ENCODE assay signal across 8 mouse cellular contexts in genomic region chr3:103129367-103130159, GRCm38 (mm10). TPM values are rescaled to one million over a fixed set of nuclear protein-coding genes. Genes with fewer than 3 reads are reported as not detected.
DNase-seq lines count a peak whose midpoint lies in the region; ATAC-seq and TF ChIP-seq lines count a peak whose summit lies in the region.

No protein-coding gene starts in this region.

- no peak for TF ChIP-seq CTCF in hindbrain, postnatal 0 days (IDR thresholded peaks at IDR 0.05; ENCODE audit: low read depth)
- no peak for TF ChIP-seq CTCF in G1E (IDR thresholded peaks at IDR 0.05; ENCODE audit: low read depth, low read length)
- TF ChIP-seq CTCF in cerebellum, adult 2 months (IDR thresholded peaks at IDR 0.05; ENCODE audit: borderline replicate concordance, insufficient read depth, low read depth, low read length) = no peak

- TF ChIP-seq POLR2A in cerebellum, adult 2 months (IDR thresholded peaks at IDR 0.05; ENCODE audit: borderline replicate concordance, insufficient read depth, low read length) = no peak

- no peak overlapping the region for H3K4me2 ChIP-seq in hindbrain, postnatal 0 days (ENCODE audit: low read depth, low read length)
- no peak overlapping the region for H3K4me2 ChIP-seq in embryonic facial prominence, embryonic 13.5 days
- peak overlapping the region; percentile 73 for H3K4me2 ChIP-seq in liver, embryonic 15.5 days

- no peak for DNase-seq in hindbrain, embryonic 10.5 days (ENCODE audit: low spot score)
- DNase-seq in hindbrain, postnatal 0 days (ENCODE audit: low spot score) = no peak
- DNase-seq in G1E (ENCODE audit: low spot score) = peak; percentile 42
- no peak for DNase-seq in cerebellum, adult 2 months
- no peak for DNase-seq in urinary bladder, postnatal 10 days (ENCODE audit: low spot score)
- DNase-seq in layer of hippocampus, adult 11-12 months (ENCODE audit: low spot score) = no peak

- H3K27ac ChIP-seq in hindbrain, embryonic 10.5 days = peak overlapping the region; percentile 29; the same call in 1 of the 2 replicates
- no peak overlapping the region for H3K27ac ChIP-seq in hindbrain, postnatal 0 days
- peak overlapping the region; percentile 14; the same call in 1 of the 2 replicates for H3K27ac ChIP-seq in embryonic facial prominence, embryonic 13.5 days
- H3K27ac ChIP-seq in liver, embryonic 15.5 days (replicated peaks) = peak overlapping the region; percentile 99
- H3K27ac ChIP-seq in cerebellum, adult 2 months (ENCODE audit: insufficient read depth, low read length) = no peak overlapping the region

- no peaks in the 10 kb centered on the region for H3K36me3 ChIP-seq in hindbrain, embryonic 10.5 days
- no peaks in the 10 kb centered on the region for H3K36me3 ChIP-seq in hindbrain, postnatal 0 days (ENCODE audit: insufficient read depth, low read length)
- peaks cover 14% of the 10 kb centered on the region for H3K36me3 ChIP-seq in G1E (replicated peaks)
- H3K36me3 ChIP-seq in embryonic facial prominence, embryonic 13.5 days = peaks cover 18% of the 10 kb centered on the region
- peaks cover 29% of the 10 kb centered on the region for H3K36me3 ChIP-seq in liver, embryonic 15.5 days (replicated peaks)

- H3K9me3 ChIP-seq in hindbrain, embryonic 10.5 days = no peaks in the 10 kb centered on the region
- no peaks in the 10 kb centered on the region for H3K9me3 ChIP-seq in hindbrain, postnatal 0 days (ENCODE audit: low read length)
- H3K9me3 ChIP-seq in G1E (replicated peaks) = no peaks in the 10 kb centered on the region
- H3K9me3 ChIP-seq in embryonic facial prominence, embryonic 13.5 days = no peaks in the 10 kb centered on the region
- 0 out of 2 replicates have a peak, but pooled peaks cover 2% of the 10 kb centered on the region for H3K9me3 ChIP-seq in liver, embryonic 15.5 days (replicated peaks)

- H3K4me1 ChIP-seq in hindbrain, embryonic 10.5 days (replicated peaks) = peaks cover 34% of the 10 kb centered on the region
- H3K4me1 ChIP-seq in hindbrain, postnatal 0 days (ENCODE audit: insufficient read depth, low read length) = no peaks in the 10 kb centered on the region; the same call in 1 of the 2 replicates
- peaks cover 29% of the 10 kb centered on the region for H3K4me1 ChIP-seq in G1E (ENCODE audit: insufficient read depth, low read depth, low read length)
- H3K4me1 ChIP-seq in embryonic facial prominence, embryonic 13.5 days = peaks cover 15% of the 10 kb centered on the region
- H3K4me1 ChIP-seq in liver, embryonic 15.5 days (replicated peaks) = peaks cover 59% of the 10 kb centered on the region
- H3K4me1 ChIP-seq in cerebellum, adult 2 months (ENCODE audit: control insufficient read depth, insufficient read depth, low read length) = no peaks in the 10 kb centered on the region

- no peaks in the 10 kb centered on the region for H3K27me3 ChIP-seq in hindbrain, embryonic 10.5 days (ENCODE audit: insufficient read depth, poor library complexity, severe bottlenecking)
- H3K27me3 ChIP-seq in hindbrain, postnatal 0 days (ENCODE audit: insufficient read depth, low read length) = no peaks in the 10 kb centered on the region
- H3K27me3 ChIP-seq in G1E (ENCODE audit: insufficient read depth, low read length) = no peaks in the 10 kb centered on the region
- H3K27me3 ChIP-seq in embryonic facial prominence, embryonic 13.5 days = no peaks in the 10 kb centered on the region
- no peaks in the 10 kb centered on the region for H3K27me3 ChIP-seq in liver, embryonic 15.5 days
- no peaks in the 10 kb centered on the region for H3K27me3 ChIP-seq in cerebellum, adult 2 months (ENCODE audit: control insufficient read depth, insufficient read depth, low read length)

- 81% methylated on average over 8 of the region's 8 CpGs for WGBS in hindbrain, embryonic 10.5 days
- 80% methylated on average over 8 of the region's 8 CpGs for WGBS in hindbrain, postnatal 0 days
- WGBS in embryonic facial prominence, embryonic 13.5 days = 80% methylated on average over 8 of the region's 8 CpGs
- 12% methylated on average over 8 of the region's 8 CpGs for WGBS in liver, embryonic 15.5 days (ENCODE audit: insufficient replicate concordance)
- WGBS in cerebellum, adult 2 months = 85% methylated on average over 8 of the region's 8 CpGs

- no peak for ATAC-seq in hindbrain, postnatal 0 days
- peak; percentile 87 for ATAC-seq in G1E (ENCODE audit: extremely low read depth, insufficient number of reproducible peaks, low FRiP score, poor library complexity, severe bottlenecking)
- no peak for ATAC-seq in embryonic facial prominence, embryonic 13.5 days (ENCODE audit: insufficient number of reproducible peaks, insufficient read depth, low FRiP score, low TSS enrichment, low read depth)
- ATAC-seq in liver, embryonic 15.5 days (ENCODE audit: insufficient read depth) = peak; percentile 93

- no peak overlapping the region for H3K4me3 ChIP-seq in hindbrain, embryonic 10.5 days
- no peak overlapping the region for H3K4me3 ChIP-seq in hindbrain, postnatal 0 days (ENCODE audit: low read length)
- H3K4me3 ChIP-seq in G1E (ENCODE audit: low read depth, low read length) = no peak overlapping the region
- no peak overlapping the region for H3K4me3 ChIP-seq in embryonic facial prominence, embryonic 13.5 days
- H3K4me3 ChIP-seq in liver, embryonic 15.5 days (replicated peaks) = peak overlapping the region; percentile 60
- H3K4me3 ChIP-seq in cerebellum, adult 2 months (replicated peaks; ENCODE audit: insufficient read depth, low read depth, low read length) = no peak overlapping the region

- H3K9ac ChIP-seq in hindbrain, postnatal 0 days (replicated peaks; ENCODE audit: low read length) = no peak overlapping the region
- H3K9ac ChIP-seq in embryonic facial prominence, embryonic 13.5 days = no peak overlapping the region
- peak overlapping the region; percentile 47 for H3K9ac ChIP-seq in liver, embryonic 15.5 days

RNA-seq across cellular contexts. Expression of gene Dennd2c, which starts 27.2 kb away (rescaled TPM):
- polyA plus RNA-seq in hindbrain, embryonic 10.5 days (2016; fragmentation: Nextera tagmentation; extraction: Ambion mirVana) = 1.7 and 2.3 TPM in 2 replicates
- 0.94 and 1.7 TPM in 2 replicates for total RNA-seq in hindbrain, postnatal 0 days (2014; rRNA removed)
- 0.73 and 0.79 TPM in 2 replicates for polyA plus RNA-seq in hindbrain, postnatal 0 days (2015; fragmentation: Nextera tagmentation; extraction: Ambion mirVana)
- total RNA-seq in G1E (2014; fragmentation: Nextera tagmentation) (6.0 and 14.1 TPM in 2 replicates), G1E (2017) (5.3 and 7.2 TPM in 2 replicates)
- 0.23 and 0.35 TPM in 2 replicates for polyA plus RNA-seq in G1E (2012)
- polyA plus RNA-seq in embryonic facial prominence, embryonic 13.5 days (2015; fragmentation: Nextera tagmentation; extraction: Ambion mirVana) = 11.9 and 12.8 TPM in 2 replicates
- polyA plus RNA-seq in liver, embryonic 15.5 days (2015; fragmentation: Nextera tagmentation; extraction: Ambion mirVana) = 7.8 and 8.9 TPM in 2 replicates
- 0.25 and 0.34 TPM in 2 replicates for polyA plus RNA-seq in cerebellum, adult 2 months (2012; rRNA removed)

RNA-seq across cellular contexts. Expression of gene Bcas2, which starts 41.9 kb away (rescaled TPM):
- 215 and 226 TPM in 2 replicates for polyA plus RNA-seq in hindbrain, embryonic 10.5 days (2016; fragmentation: Nextera tagmentation; extraction: Ambion mirVana)
- total RNA-seq in hindbrain, postnatal 0 days (2014; rRNA removed) = 54.6 and 60.7 TPM in 2 replicates
- polyA plus RNA-seq in hindbrain, postnatal 0 days (2015; fragmentation: Nextera tagmentation; extraction: Ambion mirVana) = 204 and 220 TPM in 2 replicates
- total RNA-seq in G1E (2014; fragmentation: Nextera tagmentation) = 132 and 147 TPM in 2 replicates
- total RNA-seq in G1E (2017) = 247 and 292 TPM in 2 replicates
- 110 and 113 TPM in 2 replicates for polyA plus RNA-seq in G1E (2012)
- polyA plus RNA-seq in embryonic facial prominence, embryonic 13.5 days (2015; fragmentation: Nextera tagmentation; extraction: Ambion mirVana) = 231 and 257 TPM in 2 replicates
- polyA plus RNA-seq in liver, embryonic 15.5 days (2015; fragmentation: Nextera tagmentation; extraction: Ambion mirVana) = 125 and 140 TPM in 2 replicates
- polyA plus RNA-seq in cerebellum, adult 2 months (2012; rRNA removed) = 139 TPM in 2 replicates

RNA-seq across cellular contexts. Expression of gene Ampd1, which starts 55.7 kb away (rescaled TPM):
- polyA plus RNA-seq in hindbrain, embryonic 10.5 days (2016; fragmentation: Nextera tagmentation; extraction: Ambion mirVana) = 0.08 TPM in 1 of 2 replicates, not detected in the other
- total RNA-seq in hindbrain, postnatal 0 days (2014; rRNA removed) = 0.07 and 2.6 TPM in 2 replicates
- polyA plus RNA-seq in hindbrain, postnatal 0 days (2015; fragmentation: Nextera tagmentation; extraction: Ambion mirVana) = not detected in 2 replicates
- total RNA-seq in G1E (2014; fragmentation: Nextera tagmentation) (not detected in 2 replicates), G1E (2017) (0.23 and 0.49 TPM in 2 replicates)
- not detected in 2 replicates for polyA plus RNA-seq in G1E (2012)
- 0.17 and 0.28 TPM in 2 replicates for polyA plus RNA-seq in embryonic facial prominence, embryonic 13.5 days (2015; fragmentation: Nextera tagmentation; extraction: Ambion mirVana)
- polyA plus RNA-seq in liver, embryonic 15.5 days (2015; fragmentation: Nextera tagmentation; extraction: Ambion mirVana) = 0.77 and 0.94 TPM in 2 replicates
- not detected in 2 replicates for polyA plus RNA-seq in cerebellum, adult 2 months (2012; rRNA removed)

Comparison
In these comparisons a context has a peak if more than half of its experiments do, and no peak if none do; other contexts are left out.
1. H3K27ac ChIP-seq: peak in hindbrain, embryonic 10.5 days (single experiment), embryonic facial prominence, embryonic 13.5 days (single experiment) and liver, embryonic 15.5 days (single experiment); none in hindbrain, postnatal 0 days (single experiment) and cerebellum, adult 2 months (single experiment).
2. ATAC-seq: peak in G1E (single experiment) and liver, embryonic 15.5 days (single experiment); none in hindbrain, postnatal 0 days (single experiment) and embryonic facial prominence, embryonic 13.5 days (single experiment).